Mouse (Mus musculus) spleen, adult 18-20 months (tissue): Measurements from ENCODE around the gene Anapc15-ps.
"Not testable (repeated sequence)": the region's sequence is repeated elsewhere in the genome, so short reads cannot be mapped to it uniquely, and the experiment has no call there.

Source experiments
- DNase-seq, 2 experiments: peaks; one replicate each; pipeline ENCODE4 v3.0.0; 2022; ENCODE audit warnings: mixed read lengths in 2 of 2

Anapc15-ps gene

GRCm38 (mm10) chr10:95666791-95667190 lies 6.5 kb downstream of the Anapc15-ps start:
- no peak for DNase-seq

- DNase-seq: no peak
Measured at GRCm38 (mm10) chr10:95665426-95665990, 7.7 kb downstream of the Anapc15-ps start.

GRCm38 (mm10) chr10:95664613-95665012 lies 8.6 kb downstream of the Anapc15-ps start:
- no peak for DNase-seq

- DNase-seq: no peak
Measured at GRCm38 (mm10) chr10:95660356-95660755, 12.9 kb downstream of the Anapc15-ps start.

- no peak for DNase-seq
Measured at GRCm38 (mm10) chr10:95659471-95660150, 13.6 kb downstream of the Anapc15-ps start.

- no peak for DNase-seq
Measured at GRCm38 (mm10) chr10:95658836-95659343, 14.4 kb downstream of the Anapc15-ps start.

GRCm38 (mm10) chr10:95656236-95657225 lies 16.7 kb downstream of the Anapc15-ps start:
- no peak for DNase-seq

GRCm38 (mm10) chr10:95652131-95652530 lies 21.1 kb downstream of the Anapc15-ps start:
- DNase-seq: no peak

GRCm38 (mm10) chr10:95648326-95648888 lies 24.8 kb downstream of the Anapc15-ps start:
- DNase-seq: no peak

- no peak for DNase-seq
Measured at GRCm38 (mm10) chr10:95647128-95647527, 26.1 kb downstream of the Anapc15-ps start.

GRCm38 (mm10) chr10:95646576-95646975 lies 26.7 kb downstream of the Anapc15-ps start:
- DNase-seq: no peak

GRCm38 (mm10) chr10:95643696-95644360 lies 29.4 kb downstream of the Anapc15-ps start:
- no peak for DNase-seq

- DNase-seq: no peak
Measured at GRCm38 (mm10) chr10:95643042-95643441, 30.2 kb downstream of the Anapc15-ps start.

GRCm38 (mm10) chr10:95641335-95641734 lies 31.9 kb downstream of the Anapc15-ps start:
- DNase-seq: no peak

GRCm38 (mm10) chr10:95639429-95639828 lies 33.8 kb downstream of the Anapc15-ps start:
- no peak for DNase-seq

GRCm38 (mm10) chr10:95634751-95635150 lies 38.5 kb downstream of the Anapc15-ps start:
- no peak for DNase-seq

- no peak for DNase-seq
Measured at GRCm38 (mm10) chr10:95634261-95634660, 39.0 kb downstream of the Anapc15-ps start.

- DNase-seq: no peak
Measured at GRCm38 (mm10) chr10:95631568-95631967, 41.7 kb downstream of the Anapc15-ps start.

GRCm38 (mm10) chr10:95630726-95631345 lies 42.4 kb downstream of the Anapc15-ps start:
- no peak for DNase-seq

- not testable (repeated sequence) for DNase-seq
Measured at GRCm38 (mm10) chr10:95630166-95630565, 43.1 kb downstream of the Anapc15-ps start.

GRCm38 (mm10) chr10:95628338-95628737 lies 44.9 kb downstream of the Anapc15-ps start:
- no peak for DNase-seq

- DNase-seq: no peak
Measured at GRCm38 (mm10) chr10:95627381-95627780, 45.9 kb downstream of the Anapc15-ps start.
